14 mouse cellular contexts compared by ENCODE assay signal in genomic region chr3:41523006-41523375, GRCm38 (mm10). TPM values are rescaled to one million over a fixed set of nuclear protein-coding genes. Genes with fewer than 3 reads are reported as not detected.
A peak's percentile ranks its signal among the peaks of the same experiment; 100 is the strongest.
DNase-seq lines count a peak whose midpoint lies in the region; ATAC-seq and TF ChIP-seq lines count a peak whose summit lies in the region.
"Had no signal": no experiment of that assay in that cellular context is flagged by ENCODE, and none has a peak within 500 bp of the region (broad histone marks: within the 10 kb centered on the region; RNA-seq: fewer than 3 reads in every experiment).

No protein-coding gene starts in this region.

- H3K4me3 ChIP-seq in heart, embryonic 10.5 days, result peak overlapping the region; percentile 40
- H3K4me3 ChIP-seq in kidney, embryonic 15.5 days (replicated peaks), result no peak overlapping the region
- H3K4me3 ChIP-seq in testis, adult 2 months (ENCODE audit: control insufficient read depth, low read depth, low read length), result no peak overlapping the region
- H3K4me3 ChIP-seq: embryonic facial prominence, embryonic 15.5 days; hindbrain, embryonic 12.5 days; limb, embryonic 13.5 days had no signal

- 0 out of 2 replicates have a peak, but pooled peaks have one; percentile 69 for ATAC-seq in kidney, embryonic 15.5 days (replicated peaks; ENCODE audit: low FRiP score)

- peak overlapping the region; percentile 24; the same call in 1 of the 2 replicates for H3K27ac ChIP-seq in heart, embryonic 10.5 days
- H3K27ac ChIP-seq in kidney, embryonic 15.5 days, result 0 out of 2 replicates have a peak overlapping the region, but pooled peaks have one; percentile 45
- H3K27ac ChIP-seq in testis, adult 2 months (ENCODE audit: control insufficient read depth, insufficient read depth, low read depth, low read length), result peak overlapping the region; percentile 0; the same call in 1 of the 2 replicates
- H3K27ac ChIP-seq: embryonic facial prominence, embryonic 15.5 days; hindbrain, embryonic 12.5 days; limb, embryonic 13.5 days had no signal

- 11% methylated on average over 2 of the region's 2 CpGs for WGBS in heart, embryonic 10.5 days
- 40% methylated on average over 2 of the region's 2 CpGs for WGBS in kidney, embryonic 15.5 days

- no peaks in the 10 kb centered on the region for H3K36me3 ChIP-seq in heart, embryonic 10.5 days
- no peaks in the 10 kb centered on the region for H3K36me3 ChIP-seq in kidney, embryonic 15.5 days
- H3K36me3 ChIP-seq in testis, adult 2 months (ENCODE audit: control insufficient read depth, insufficient read depth, low read length), result no peaks in the 10 kb centered on the region
- H3K36me3 ChIP-seq: embryonic facial prominence, embryonic 15.5 days; hindbrain, embryonic 12.5 days; limb, embryonic 13.5 days had no signal

- no peak for DNase-seq in heart, embryonic 10.5 days (ENCODE audit: low spot score)
- no peak for DNase-seq in heart, adult 11 months
- no peak for DNase-seq in kidney, adult 8-10 months
- DNase-seq in testis, postnatal 14 days (ENCODE audit: low spot score), result no peak
- DNase-seq in cerebellum, postnatal 10 days, result no peak
- no peak for DNase-seq in cerebellum, postnatal 4 days (ENCODE audit: low spot score in 2 of 2)
- DNase-seq: cerebellum, adult 8-10 months; gastrocnemius, postnatal 25 days; thymus, adult 2 months had no signal

- H3K27me3 ChIP-seq in heart, embryonic 10.5 days (ENCODE audit: insufficient read depth, poor library complexity, severe bottlenecking), result no peaks in the 10 kb centered on the region
- H3K27me3 ChIP-seq in kidney, embryonic 15.5 days, result no peaks in the 10 kb centered on the region
- H3K27me3 ChIP-seq in testis, adult 2 months (ENCODE audit: control insufficient read depth, insufficient read depth, low read length), result no peaks in the 10 kb centered on the region
- H3K27me3 ChIP-seq: embryonic facial prominence, embryonic 15.5 days; hindbrain, embryonic 12.5 days; limb, embryonic 13.5 days had no signal

- H3K9ac ChIP-seq in kidney, embryonic 15.5 days, result no peak overlapping the region
- H3K9ac ChIP-seq: embryonic facial prominence, embryonic 15.5 days; hindbrain, embryonic 12.5 days; limb, embryonic 13.5 days had no signal

- TF ChIP-seq CTCF in testis, adult 2 months (IDR thresholded peaks at IDR 0.05; ENCODE audit: control insufficient read depth, insufficient read depth, insufficient replicate concordance, low read depth, low read length), result no peak

- peaks cover 12% of the 10 kb centered on the region for H3K4me1 ChIP-seq in heart, embryonic 10.5 days
- peaks cover 11% of the 10 kb centered on the region for H3K4me1 ChIP-seq in kidney, embryonic 15.5 days
- H3K4me1 ChIP-seq in testis, adult 2 months (ENCODE audit: control insufficient read depth, insufficient read depth, low read length), result peaks cover 4% of the 10 kb centered on the region
- H3K4me1 ChIP-seq: embryonic facial prominence, embryonic 15.5 days; hindbrain, embryonic 12.5 days had no signal

- TF ChIP-seq POLR2A in testis, adult 2 months (IDR thresholded peaks at IDR 0.05; ENCODE audit: control insufficient read depth, low read depth, low read length), result no peak

- H3K9me3 ChIP-seq in heart, embryonic 10.5 days, result no peaks in the 10 kb centered on the region
- no peaks in the 10 kb centered on the region for H3K9me3 ChIP-seq in kidney, embryonic 15.5 days (replicated peaks)
- H3K9me3 ChIP-seq: embryonic facial prominence, embryonic 15.5 days; hindbrain, embryonic 12.5 days; limb, embryonic 13.5 days had no signal

- no peak overlapping the region for H3K4me2 ChIP-seq in kidney, embryonic 15.5 days
- H3K4me2 ChIP-seq: embryonic facial prominence, embryonic 15.5 days; hindbrain, embryonic 12.5 days; limb, embryonic 13.5 days had no signal

RNA-seq across cellular contexts. Expression of gene Jade1, which starts 32.5 kb away (rescaled TPM):
- 13.1 and 17.8 TPM in 2 replicates for polyA plus RNA-seq in heart, embryonic 10.5 days (2016; fragmentation: Nextera tagmentation; extraction: Ambion mirVana)
- 22.1 and 22.8 TPM in 2 replicates for polyA plus RNA-seq in kidney, embryonic 15.5 days (2015; fragmentation: Nextera tagmentation; extraction: Ambion mirVana)
- 7.8 and 9.1 TPM in 2 replicates for polyA plus RNA-seq in testis, adult 2 months (2012; rRNA removed)
